Mouse (Mus musculus): Measurements from ENCODE around the gene Gm3012. TPM values are rescaled to one million over a fixed set of nuclear protein-coding genes. Genes with fewer than 3 reads are reported as not detected.
"Not testable (repeated sequence)": the region's sequence is repeated elsewhere in the genome, so short reads cannot be mapped to it uniquely, and the experiment has no call there.

Gene Gm3012
- not detected in 2 replicates for total RNA-seq (2014; fragmentation: Nextera tagmentation)
- total RNA-seq (2017) = not detected in 2 replicates

DNA sequence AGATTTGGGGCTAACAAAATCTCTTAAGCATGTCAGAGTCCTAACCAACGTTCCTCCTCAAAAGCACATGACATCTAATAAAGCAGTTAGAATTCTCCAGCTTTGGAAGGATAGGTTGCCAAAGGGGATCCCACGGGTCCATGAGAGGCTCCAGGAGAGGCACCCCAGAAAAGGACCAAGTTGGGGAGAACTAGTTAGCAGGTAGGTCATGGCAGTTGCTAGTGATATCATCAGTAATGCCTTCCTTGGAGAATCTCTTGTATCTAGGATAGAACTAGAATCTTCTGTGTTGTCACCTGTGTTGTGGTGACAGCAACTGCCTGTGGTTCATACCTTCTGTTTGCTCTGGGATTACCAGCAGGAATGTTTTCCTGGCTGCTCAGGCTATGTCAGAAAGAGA lies at the start of gene Gm3012:
Gene Gm3012, plus strand, starts transcription at position 301 of the 400 bp plus-strand sequence.
- not testable (repeated sequence) for ATAC-seq (replicated peaks; ENCODE audit: poor library complexity, severe bottlenecking)

DNA sequence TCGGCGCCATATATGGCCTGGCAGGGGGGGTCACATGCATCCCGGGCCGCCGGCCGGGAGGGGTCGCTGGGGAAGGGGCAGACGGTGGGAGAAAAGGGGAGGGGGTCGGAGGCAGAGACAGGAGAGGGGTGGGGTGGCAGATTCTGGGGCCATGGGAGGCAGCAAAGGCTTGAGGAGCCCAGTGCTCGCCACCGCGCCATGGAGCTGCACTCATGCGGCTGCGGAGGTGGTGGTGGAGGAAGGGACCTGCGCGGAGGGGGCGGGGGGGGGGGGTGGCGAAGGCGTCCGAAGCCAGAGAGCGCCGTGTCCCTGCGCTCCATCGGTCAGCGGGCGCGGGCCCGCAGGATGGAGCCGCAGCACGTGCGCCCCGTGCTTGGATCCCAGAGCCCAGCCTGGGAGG lies 17.4 kb downstream of the Gm3012 start, which contains the start of gene Gm3020:
Gene Gm3020, plus strand, starts transcription at position 301 of the 400 bp plus-strand sequence.
- not testable (repeated sequence) for ATAC-seq (replicated peaks; ENCODE audit: poor library complexity, severe bottlenecking)

DNA sequence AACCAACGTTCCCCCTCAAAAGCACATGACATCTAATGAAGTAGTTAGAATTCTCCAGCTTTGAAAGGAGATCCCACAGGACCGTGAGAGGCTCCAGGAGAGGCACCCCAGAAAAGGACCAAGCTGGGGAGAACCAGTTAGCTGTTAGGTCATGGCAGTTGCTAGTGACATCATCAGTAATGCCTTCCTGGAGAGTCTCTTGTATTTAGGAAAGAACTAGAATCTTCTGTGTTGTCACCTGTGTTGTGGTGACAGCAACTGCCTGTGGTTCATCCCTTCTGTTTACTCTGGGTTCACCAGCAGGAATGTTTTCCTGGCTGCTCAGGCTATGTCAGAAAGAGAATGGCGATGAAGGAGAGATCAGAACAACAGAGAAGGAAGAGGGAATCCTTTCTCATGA lies 54.2 kb downstream of the Gm3012 start, which contains the start of gene Gm3043:
Gene Gm3043, plus strand, starts transcription at position 301 of the 400 bp plus-strand sequence.
- not testable (repeated sequence) for ATAC-seq (replicated peaks; ENCODE audit: poor library complexity, severe bottlenecking)

Other genes starting within 250 kb of the Gm3012 start
- not detected in 2 replicates for gene Gm10413, start 239.4 kb upstream of the Gm3012 start, total RNA-seq (2014; fragmentation: Nextera tagmentation)
- not detected in 2 replicates for gene Gm10413, start 239.4 kb upstream of the Gm3012 start, total RNA-seq (2017)
- gene Gm10409, start 221.9 kb upstream of the Gm3012 start, total RNA-seq (2014; fragmentation: Nextera tagmentation) = not detected in 2 replicates
- gene Gm10409, start 221.9 kb upstream of the Gm3012 start, total RNA-seq (2017) = 0.21 TPM in 1 of 2 replicates, not detected in the other
- not detected in 2 replicates for gene Gm3005, start 206.4 kb upstream of the Gm3012 start, total RNA-seq (2014; fragmentation: Nextera tagmentation)
- gene Gm3005, start 206.4 kb upstream of the Gm3012 start, total RNA-seq (2017) = not detected in 2 replicates
- not detected in 2 replicates for gene Gm10408, start 185.1 kb upstream of the Gm3012 start, total RNA-seq (2014; fragmentation: Nextera tagmentation)
- not detected in 2 replicates for gene Gm10408, start 185.1 kb upstream of the Gm3012 start, total RNA-seq (2017)
- gene Gm3020, start 17.5 kb downstream of the Gm3012 start, total RNA-seq (2014; fragmentation: Nextera tagmentation) = not detected in 2 replicates
- 0.21 TPM in 1 of 2 replicates, not detected in the other for gene Gm3020, start 17.5 kb downstream of the Gm3012 start, total RNA-seq (2017)
- not detected in 2 replicates for gene Gm3043, start 54.3 kb downstream of the Gm3012 start, total RNA-seq (2014; fragmentation: Nextera tagmentation)
- not detected in 2 replicates for gene Gm3043, start 54.3 kb downstream of the Gm3012 start, total RNA-seq (2017)
- gene Gm3002, start 175.6 kb downstream of the Gm3012 start, total RNA-seq (2014; fragmentation: Nextera tagmentation) = not detected in 2 replicates
- not detected in 2 replicates for gene Gm3002, start 175.6 kb downstream of the Gm3012 start, total RNA-seq (2017)
- gene Gm3033, start 211.7 kb downstream of the Gm3012 start, total RNA-seq (2014; fragmentation: Nextera tagmentation) = not detected in 2 replicates
- not detected in 2 replicates for gene Gm3033, start 211.7 kb downstream of the Gm3012 start, total RNA-seq (2017)
- gene Gm2916, start 249.7 kb downstream of the Gm3012 start, total RNA-seq (2014; fragmentation: Nextera tagmentation) = not detected in 2 replicates
- not detected in 2 replicates for gene Gm2916, start 249.7 kb downstream of the Gm3012 start, total RNA-seq (2017)

Data from granulocyte monocyte progenitor cell, adult 5-6 weeks (primary cell).